Mouse (Mus musculus) spleen, adult 18-20 months (tissue): Measurements from ENCODE around the gene Tbcd.

Experiments
- DNase-seq, 2 experiments: peaks; one replicate each; pipeline ENCODE4 v3.0.0; 2022; ENCODE audit warnings: mixed read lengths in 2 of 2

Tbcd gene

DNA sequence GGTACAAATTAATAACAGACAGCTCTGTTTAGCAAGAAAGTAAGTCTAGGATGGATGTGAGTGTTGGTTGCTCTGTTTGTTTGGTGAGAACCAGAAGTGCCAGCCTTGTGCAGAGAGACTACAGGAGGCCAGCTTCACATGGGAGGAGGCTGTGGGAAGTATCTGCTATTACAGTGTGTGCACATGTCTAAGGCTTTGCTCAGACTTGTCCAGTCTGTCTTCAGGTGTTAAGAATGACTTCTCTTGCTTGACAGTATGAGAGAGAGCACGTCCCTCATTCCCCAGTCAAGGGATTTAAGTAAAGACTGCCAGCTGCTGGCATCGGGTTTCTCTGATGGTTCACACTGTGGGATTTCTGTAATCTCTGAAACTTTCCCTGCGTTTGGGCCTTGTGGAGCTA lies 149.7 kb downstream of the Tbcd start:
- DNase-seq = no peak

DNA sequence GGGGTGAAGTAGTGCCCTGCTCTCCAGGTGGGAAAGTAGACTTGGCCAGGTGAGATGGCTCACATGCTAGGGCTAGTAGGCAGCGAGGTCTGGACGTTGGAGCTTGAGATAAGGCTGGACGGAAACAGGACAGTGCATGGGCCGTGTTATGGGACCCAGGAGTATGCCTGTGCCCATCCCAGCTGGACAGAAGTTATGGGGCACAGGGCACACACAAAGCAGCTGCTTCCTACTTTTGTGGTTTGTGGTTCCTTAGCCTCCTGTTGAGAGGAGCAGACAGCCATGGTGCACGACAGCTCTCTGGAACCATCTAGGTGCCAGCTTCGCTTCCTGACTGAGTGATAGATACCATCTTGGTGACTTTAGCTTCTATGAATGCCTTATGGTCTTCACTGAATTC lies 153.9 kb downstream of the Tbcd start:
- DNase-seq = no peak

- no peak for DNase-seq
Observed at GRCm38 (mm10) chr11:121610976-121611375, 159.2 kb downstream of the Tbcd start.

GRCm38 (mm10) chr11:121615961-121616485 lies 164.3 kb downstream of the Tbcd start:
- no peak for DNase-seq

GRCm38 (mm10) chr11:121616501-121616900 lies 164.8 kb downstream of the Tbcd start:
- DNase-seq = no peak

GRCm38 (mm10) chr11:121617371-121617770 lies 165.6 kb downstream of the Tbcd start:
- no peak for DNase-seq

- DNase-seq = no peak
Observed at GRCm38 (mm10) chr11:121625007-121625406, 173.3 kb downstream of the Tbcd start.

- no peak for DNase-seq
Observed at GRCm38 (mm10) chr11:121627521-121627920, 175.8 kb downstream of the Tbcd start.

DNA sequence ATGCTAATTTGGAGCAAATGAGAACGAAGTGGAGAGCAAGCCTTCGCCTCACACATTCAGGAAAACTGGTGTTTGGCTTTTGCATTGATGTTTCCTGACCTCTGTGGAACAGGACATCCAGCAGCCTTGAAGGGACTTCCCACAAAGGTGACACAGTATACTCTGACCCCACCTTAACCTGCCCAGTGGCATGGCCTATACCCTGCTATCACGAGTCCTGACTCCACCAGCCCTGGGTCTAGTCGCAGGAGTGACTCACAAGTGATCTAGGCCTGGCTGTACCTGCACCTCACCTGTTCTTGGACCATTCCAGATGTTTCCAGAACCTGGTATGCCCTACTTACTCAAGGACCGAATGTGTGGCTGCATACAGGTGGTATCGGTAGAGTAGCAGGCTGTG lies 177.8 kb downstream of the Tbcd start:
- DNase-seq = no peak

GRCm38 (mm10) chr11:121630406-121630805 lies 178.7 kb downstream of the Tbcd start:
- DNase-seq = no peak

GRCm38 (mm10) chr11:121631410-121631809 lies 179.7 kb downstream of the Tbcd start:
- no peak for DNase-seq

DNA sequence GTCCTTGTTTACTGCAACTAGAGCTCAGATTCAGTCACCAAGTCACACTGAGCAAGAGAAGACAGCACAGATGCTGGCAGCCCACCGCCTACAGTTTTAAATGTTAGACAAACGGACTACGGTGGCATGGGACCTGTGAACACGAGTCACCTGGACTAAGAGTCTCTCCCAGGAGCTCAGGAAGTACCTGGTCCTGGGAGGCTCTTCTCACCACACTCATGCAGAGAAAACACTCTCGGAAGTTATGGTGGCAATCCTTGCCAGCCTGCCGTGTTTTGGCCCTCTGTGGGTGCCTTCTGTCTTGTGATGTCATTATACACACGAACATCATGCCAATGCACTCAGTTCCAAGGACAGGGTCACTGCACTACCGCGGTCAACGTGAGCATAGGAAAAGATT lies 184.9 kb downstream of the Tbcd start:
- no peak for DNase-seq

DNA sequence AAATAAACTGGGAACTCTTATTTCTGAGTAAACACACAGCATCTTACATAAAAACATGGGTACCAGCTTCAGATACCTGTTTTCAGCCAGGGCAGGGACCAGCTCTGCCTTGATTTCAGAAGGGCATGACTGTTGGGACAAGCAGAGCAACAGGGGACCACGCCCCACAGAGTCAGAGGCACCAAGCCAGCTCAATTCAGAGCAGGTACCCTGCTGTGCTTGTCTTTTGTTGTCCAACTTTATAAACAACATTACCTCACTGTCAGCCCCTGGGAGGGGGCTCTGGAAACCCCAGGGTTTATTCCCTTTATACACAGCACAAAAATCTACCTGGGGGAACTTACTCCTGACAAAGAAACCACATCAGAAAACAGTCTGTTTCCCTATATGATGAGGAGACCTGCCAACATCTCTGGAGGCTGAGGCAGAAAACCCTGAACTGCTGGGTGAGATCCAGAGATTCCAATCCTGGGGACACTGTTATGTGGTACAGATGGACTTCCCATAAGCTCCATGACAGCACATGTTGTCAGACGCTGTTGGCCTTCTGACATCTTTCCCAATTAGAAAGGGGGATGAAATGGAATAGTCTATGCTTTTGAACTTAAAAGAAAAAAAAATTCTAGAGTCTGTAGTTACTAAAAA lies 189.9 kb downstream of the Tbcd start:
- no peak for DNase-seq

DNA sequence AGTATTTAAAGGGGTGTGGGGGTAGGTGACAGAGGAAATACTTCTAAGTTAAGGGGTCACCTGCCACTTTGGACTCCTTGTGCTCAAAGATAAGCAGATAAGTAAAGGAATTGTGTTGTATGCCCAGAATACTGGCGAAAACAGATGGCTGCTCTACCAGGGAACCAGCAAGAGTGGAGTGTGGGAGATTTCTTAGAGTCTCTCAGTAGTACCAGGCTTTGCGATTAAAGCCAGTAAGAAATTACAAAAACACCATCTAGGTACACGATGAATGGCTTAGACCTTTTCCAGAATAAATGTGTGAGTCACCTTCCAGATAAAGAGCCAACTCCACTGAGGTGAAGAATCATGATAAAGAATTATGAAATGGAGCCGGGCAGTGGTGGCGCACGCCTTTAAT lies 193.6 kb downstream of the Tbcd start:
- DNase-seq = no peak

DNA sequence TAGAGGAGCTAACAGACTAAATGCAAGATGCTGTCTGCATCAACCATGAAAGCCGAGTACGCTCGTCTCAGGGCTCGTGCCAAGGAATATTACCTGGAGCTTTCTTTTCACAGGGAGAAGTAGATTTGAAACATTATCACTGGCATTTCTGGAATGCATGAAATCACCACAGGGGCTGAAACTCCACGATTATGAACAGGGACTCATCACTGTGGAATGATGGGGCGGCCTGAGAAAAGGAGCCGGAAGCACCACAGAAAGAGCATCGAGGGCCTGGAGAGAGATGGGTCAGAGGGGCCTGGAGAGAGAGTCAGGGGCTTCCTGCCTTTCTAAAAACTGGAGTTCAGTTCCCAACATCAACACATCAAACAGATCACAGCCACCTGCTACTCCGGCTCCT lies 195.6 kb downstream of the Tbcd start:
- DNase-seq = no peak

DNA sequence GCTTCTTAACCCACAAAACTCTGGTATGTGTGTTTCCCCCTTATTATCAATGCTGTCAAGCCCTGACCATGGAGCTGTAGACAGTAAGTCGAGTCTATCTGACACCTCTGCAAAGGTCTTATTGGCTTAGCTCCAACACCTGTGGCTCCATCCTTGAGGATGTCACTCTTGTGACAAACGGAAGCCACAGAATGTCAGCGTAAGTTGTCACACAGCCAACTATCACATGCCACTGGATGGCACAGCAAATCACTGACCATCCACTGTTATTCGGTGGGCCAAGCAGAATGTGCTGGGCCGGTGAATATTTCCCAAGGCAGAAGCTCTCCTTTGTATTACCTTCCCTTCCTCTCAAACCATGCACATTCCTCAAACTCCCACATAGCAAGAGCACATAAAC lies 196.4 kb downstream of the Tbcd start:
- DNase-seq = no peak

DNA sequence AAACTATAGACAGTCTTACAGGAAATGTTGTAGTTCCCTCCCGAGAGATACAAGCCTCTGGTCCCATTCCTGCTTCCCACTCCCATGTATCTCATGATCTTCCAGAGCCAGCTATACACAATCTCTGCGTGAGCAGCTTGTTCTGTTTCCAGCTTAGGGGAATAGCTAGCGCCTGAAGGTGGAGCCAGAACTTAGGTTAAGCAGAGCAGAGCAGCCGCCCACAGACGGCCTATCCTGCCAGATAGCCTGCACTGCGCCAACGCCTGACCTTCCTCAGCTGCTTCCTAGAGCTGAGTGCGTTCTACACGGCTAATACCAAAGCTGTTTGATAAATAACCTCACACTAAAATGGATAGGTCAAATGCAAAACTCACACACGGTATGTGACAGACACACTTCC lies 198.2 kb downstream of the Tbcd start:
- DNase-seq = no peak

DNA sequence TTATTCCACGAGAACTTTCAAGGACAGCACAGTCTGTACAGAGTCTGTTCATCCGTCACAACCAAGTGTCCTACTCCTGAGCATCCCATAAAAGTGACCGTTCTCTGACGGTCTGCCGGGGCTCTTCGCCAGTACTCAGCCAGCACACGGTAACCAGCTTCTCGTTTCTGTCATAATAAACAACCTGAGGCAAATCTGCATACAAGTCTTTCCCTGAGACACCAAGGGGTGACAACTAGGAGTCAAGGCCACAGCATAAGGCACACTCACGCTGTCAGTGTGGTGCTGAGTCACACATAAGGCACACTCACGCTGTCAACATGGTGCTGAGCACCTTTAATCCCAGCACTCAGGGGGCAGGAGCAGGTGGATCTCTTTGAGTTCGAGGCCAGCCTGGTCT lies 198.9 kb downstream of the Tbcd start:
- no peak for DNase-seq

- no peak for DNase-seq
Observed at GRCm38 (mm10) chr11:121651556-121651955, 199.8 kb downstream of the Tbcd start.

GRCm38 (mm10) chr11:121651983-121652382 lies 200.2 kb downstream of the Tbcd start:
- DNase-seq = no peak

GRCm38 (mm10) chr11:121652547-121653305 lies 201.0 kb downstream of the Tbcd start:
- DNase-seq = peak; percentile 18 to 61

- no peak for DNase-seq
Observed at GRCm38 (mm10) chr11:121653631-121654030, 201.9 kb downstream of the Tbcd start.

DNA sequence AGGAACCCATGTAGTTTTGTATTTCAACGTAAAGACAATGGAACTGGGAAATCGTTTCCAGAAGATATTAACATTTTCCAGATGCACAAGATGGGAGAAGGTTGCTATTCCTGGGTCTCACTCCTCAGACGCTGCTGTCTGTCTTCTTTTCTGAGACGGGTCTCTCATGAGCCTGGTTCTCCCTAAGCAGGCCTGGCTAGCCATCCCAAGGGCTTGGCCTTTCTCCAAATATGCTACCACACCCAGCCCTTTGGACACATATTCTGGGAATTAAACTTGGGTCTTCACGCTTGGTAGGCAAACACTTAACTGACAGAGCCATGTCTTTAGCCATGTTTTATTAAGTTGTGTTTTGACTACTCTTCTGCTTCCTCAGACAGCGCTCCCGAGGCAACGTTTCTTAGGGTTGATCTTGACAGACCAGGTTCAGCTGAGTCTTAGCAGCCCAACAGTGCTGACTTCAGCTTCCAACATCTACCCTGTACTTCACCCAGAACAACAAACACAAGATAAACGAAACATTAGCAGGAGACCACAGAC lies 202.7 kb downstream of the Tbcd start:
- no peak for DNase-seq

- DNase-seq = no peak
Observed at GRCm38 (mm10) chr11:121655166-121655806, 203.5 kb downstream of the Tbcd start.
